Mouse (Mus musculus) megakaryocyte, embryonic 14.5 days (primary cell): ENCODE results near the gene Ralb. TPM values are rescaled to one million over a fixed set of nuclear protein-coding genes. Genes with fewer than 3 reads are reported as not detected.
A peak's percentile ranks its signal among the peaks of the same experiment; 100 is the strongest.

Source experiments
- H3K27me3 ChIP-seq: replicated peaks from 2 replicates; pipeline ENCODE3; 2012; ENCODE audit warnings: inconsistent platforms
- H3K36me3 ChIP-seq: replicated peaks from 2 replicates; pipeline ENCODE3; 2012; ENCODE audit warnings: low read length, inconsistent platforms, mixed read lengths
- H3K4me1 ChIP-seq: 2 replicates; pipeline ENCODE4 v1.6.1; 2012; ENCODE audit warnings: inconsistent platforms
- H3K4me3 ChIP-seq: replicated peaks from 2 replicates; pipeline ENCODE3; 2012; ENCODE audit warnings: moderate library complexity, mild to moderate bottlenecking, inconsistent platforms
- H3K9me3 ChIP-seq: 2 replicates; pipeline ENCODE4 v1.6.1; 2012; ENCODE audit warnings: inconsistent platforms
- FLI1 ChIP-seq: IDR thresholded peaks from 2 replicates; pipeline ENCODE4 v1.6.1; 2012; ENCODE audit warnings: low read length, inconsistent platforms, mixed read lengths
- GATA1 ChIP-seq: IDR thresholded peaks from 3 replicates; pipeline ENCODE4 v1.6.1; 2012; ENCODE audit warnings: mixed read lengths, low read length, inconsistent platforms, borderline replicate concordance
- polyA plus RNA-seq: library from polyadenylated mRNA; stranded (reverse); fragments of >175 nt; gene quantifications from 2 replicates; pipeline ENCODE4 v1.2.3, GENCODE M21; 2012; ENCODE audit warnings: low replicate concordance; ENCODE audit not compliant: insufficient read depth

The Ralb gene
- polyA plus RNA-seq, 1 experiment = 45.9 TPM

DNA sequence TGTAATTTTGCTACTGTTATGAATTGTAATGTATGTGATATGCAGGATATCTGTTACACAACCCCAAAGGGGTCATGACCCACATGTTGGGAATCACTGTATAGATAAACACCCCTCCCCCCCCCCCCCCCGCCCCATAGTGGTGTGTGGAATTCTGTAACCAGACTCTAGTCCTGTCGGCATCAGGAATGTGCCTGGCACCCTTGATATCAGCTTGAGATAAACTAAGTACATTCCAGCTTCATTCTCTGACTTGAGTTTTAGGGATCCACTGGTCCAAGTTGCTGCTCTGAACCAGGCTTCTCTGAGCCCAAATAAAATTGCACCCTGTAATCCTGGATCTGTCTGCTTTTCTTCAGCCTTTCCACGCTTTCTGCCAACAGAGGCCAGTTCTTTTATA is 37.0 kb upstream of the Ralb start:
- Histone ChIP-seq H3K36me3 (no peaks in the 10 kb centered on the region), H3K4me3 (no peak overlapping the region), H3K4me1 (peaks cover 6% of the 10 kb centered on the region), H3K9me3 (no peaks in the 10 kb centered on the region), H3K27me3 (peaks cover 28% of the 10 kb centered on the region)
- TF ChIP-seq GATA1 (no peak), FLI1 (no peak)

DNA sequence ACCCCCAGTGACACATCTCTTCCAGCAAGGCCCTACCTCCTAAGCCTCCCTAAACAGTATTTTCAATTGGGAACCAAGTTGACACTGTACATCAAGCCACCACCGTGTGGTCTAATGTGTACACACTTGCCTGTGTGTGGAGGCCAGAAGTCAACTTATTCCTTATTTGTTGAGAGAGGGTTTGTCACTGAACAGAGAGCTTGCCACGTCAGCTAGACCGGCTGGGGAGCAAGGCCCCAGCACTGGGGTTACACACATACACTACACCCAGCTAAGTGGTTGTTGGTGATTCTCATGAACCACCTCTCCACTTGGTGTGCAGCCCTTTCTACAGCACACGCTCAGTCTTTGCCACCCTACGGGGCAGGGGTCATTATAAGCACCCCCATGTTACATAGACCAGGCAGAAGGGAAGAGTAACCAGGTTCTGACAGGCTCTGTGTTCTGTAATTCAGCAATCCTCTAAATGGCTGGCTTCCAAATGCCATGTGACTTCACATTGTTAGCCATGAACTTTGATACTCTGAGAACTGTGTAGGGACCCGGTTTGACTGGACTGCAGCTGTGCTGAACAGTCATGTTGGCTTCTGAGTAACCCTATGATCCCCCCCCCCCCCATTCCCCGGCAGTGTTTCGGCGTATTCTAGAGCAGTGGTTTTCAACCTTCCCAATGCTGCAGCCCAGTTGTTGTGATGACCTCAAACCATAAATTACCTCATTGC is 36.4 kb upstream of the Ralb start:
- H3K27me3 ChIP-seq = peaks cover 26% of the 10 kb centered on the region
- no peak overlapping the region for H3K4me3 ChIP-seq
- peaks cover 6% of the 10 kb centered on the region for H3K4me1 ChIP-seq
- H3K36me3 ChIP-seq = no peaks in the 10 kb centered on the region
- TF ChIP-seq GATA1 (no peak), FLI1 (no peak)
- H3K9me3 ChIP-seq = no peaks in the 10 kb centered on the region

DNA sequence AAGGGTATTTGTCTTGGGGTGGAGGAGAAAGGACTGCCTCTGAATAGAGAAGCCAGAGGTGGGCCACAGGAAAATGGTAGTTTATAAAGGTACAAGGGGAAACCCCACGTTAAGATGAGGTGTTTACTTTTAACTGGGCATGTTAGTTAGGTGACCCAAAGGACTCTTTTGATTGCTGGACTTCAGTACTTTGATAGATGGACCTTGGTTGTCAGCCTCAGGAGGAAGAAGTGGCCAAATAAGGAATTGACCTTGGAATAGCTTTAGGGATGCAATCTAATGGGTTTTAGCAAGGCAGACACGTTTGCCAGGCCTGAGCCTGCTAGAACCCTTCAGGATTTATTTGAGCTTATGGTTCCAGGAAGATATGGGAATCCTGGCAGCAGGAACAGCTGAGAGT is 34.7 kb upstream of the Ralb start:
- Histone ChIP-seq H3K4me1 (no peaks in the 10 kb centered on the region; the same call in 1 of the 2 replicates), H3K27me3 (peaks cover 27% of the 10 kb centered on the region), H3K9me3 (0 out of 2 replicates have a peak, but pooled peaks cover 4% of the 10 kb centered on the region), H3K36me3 (no peaks in the 10 kb centered on the region), H3K4me3 (no peak overlapping the region)
- TF ChIP-seq FLI1 = no peak

DNA sequence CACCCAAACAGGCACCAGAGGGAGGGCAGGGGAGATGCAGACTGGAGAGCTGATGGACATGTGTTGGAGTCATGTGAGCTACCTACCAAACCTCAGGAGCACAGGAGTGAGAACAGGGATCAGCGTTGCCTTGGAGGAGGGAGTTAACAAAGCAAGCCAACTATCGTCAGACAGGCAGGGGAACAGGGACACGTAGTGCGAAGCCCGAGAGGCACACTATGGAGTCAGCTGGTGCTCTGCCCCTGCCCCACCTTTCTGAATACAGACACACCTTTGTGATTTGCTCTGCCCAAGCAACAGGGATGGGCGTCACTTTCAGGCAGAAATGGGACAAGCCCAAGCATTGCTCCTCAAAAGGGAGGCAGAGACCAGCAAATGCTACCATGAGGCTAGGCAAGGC is 33.1 kb upstream of the Ralb start:
- TF ChIP-seq FLI1 (no peak), GATA1 (no peak)
- no peaks in the 10 kb centered on the region for H3K36me3 ChIP-seq

DNA sequence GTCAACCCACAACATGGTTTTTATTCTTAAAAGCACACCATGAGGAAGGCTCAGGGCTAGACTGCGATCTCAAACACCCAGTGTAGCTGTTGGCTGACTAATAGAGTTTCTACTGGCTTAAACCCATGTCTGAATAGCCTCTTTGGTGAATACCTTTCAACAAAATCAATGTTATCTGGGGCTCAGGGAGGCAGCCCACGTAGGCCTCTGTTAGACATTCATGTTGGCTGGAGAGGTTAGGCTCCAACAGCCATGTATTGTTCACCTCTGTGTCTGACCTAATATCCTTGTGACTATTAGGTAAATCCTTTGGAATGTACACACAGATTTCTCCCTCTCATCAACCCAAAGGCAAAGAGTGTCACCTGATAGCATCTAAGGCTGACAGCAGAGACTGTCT is 31.5 kb upstream of the Ralb start:
- peaks cover 12% of the 10 kb centered on the region for H3K9me3 ChIP-seq
- peaks cover 27% of the 10 kb centered on the region for H3K27me3 ChIP-seq
- TF ChIP-seq GATA1 = no peak
- no peak for TF ChIP-seq FLI1
- no peak overlapping the region for H3K4me3 ChIP-seq
- peaks cover 10% of the 10 kb centered on the region; the same call in 1 of the 2 replicates for H3K4me1 ChIP-seq
- H3K36me3 ChIP-seq = no peaks in the 10 kb centered on the region

More for the DNA sequence above, 33.1 kb upstream of the Ralb start:
- Histone ChIP-seq H3K9me3 (peaks cover 12% of the 10 kb centered on the region), H3K4me1 (peaks cover 10% of the 10 kb centered on the region; the same call in 1 of the 2 replicates), H3K4me3 (no peak overlapping the region), H3K27me3 (peaks cover 26% of the 10 kb centered on the region)

DNA sequence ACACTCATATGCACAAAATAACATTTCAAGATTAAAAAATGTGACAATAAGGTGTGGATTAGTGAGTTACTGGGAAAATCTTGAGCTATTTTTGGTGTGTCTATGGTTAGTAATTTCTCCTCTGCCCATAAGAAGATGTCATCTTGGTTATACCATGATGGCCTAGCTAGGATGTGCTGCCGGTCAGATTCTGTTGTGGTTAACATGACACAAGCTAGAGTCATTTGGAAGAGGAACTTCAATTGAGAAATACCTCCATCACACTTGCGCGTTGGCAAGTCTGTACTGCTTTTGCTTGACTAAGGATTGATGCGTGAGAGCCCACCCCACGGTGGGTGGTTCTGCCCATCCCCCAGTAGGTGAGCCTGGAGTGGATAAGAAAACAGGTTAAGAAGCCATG is 29.7 kb upstream of the Ralb start:
- Histone ChIP-seq H3K27me3 (peaks cover 25% of the 10 kb centered on the region), H3K4me1 (peaks cover 10% of the 10 kb centered on the region; the same call in 1 of the 2 replicates), H3K36me3 (peaks cover 2% of the 10 kb centered on the region), H3K9me3 (peaks cover 18% of the 10 kb centered on the region), H3K4me3 (no peak overlapping the region)
- TF ChIP-seq FLI1 = no peak
- TF ChIP-seq GATA1 = no peak

DNA sequence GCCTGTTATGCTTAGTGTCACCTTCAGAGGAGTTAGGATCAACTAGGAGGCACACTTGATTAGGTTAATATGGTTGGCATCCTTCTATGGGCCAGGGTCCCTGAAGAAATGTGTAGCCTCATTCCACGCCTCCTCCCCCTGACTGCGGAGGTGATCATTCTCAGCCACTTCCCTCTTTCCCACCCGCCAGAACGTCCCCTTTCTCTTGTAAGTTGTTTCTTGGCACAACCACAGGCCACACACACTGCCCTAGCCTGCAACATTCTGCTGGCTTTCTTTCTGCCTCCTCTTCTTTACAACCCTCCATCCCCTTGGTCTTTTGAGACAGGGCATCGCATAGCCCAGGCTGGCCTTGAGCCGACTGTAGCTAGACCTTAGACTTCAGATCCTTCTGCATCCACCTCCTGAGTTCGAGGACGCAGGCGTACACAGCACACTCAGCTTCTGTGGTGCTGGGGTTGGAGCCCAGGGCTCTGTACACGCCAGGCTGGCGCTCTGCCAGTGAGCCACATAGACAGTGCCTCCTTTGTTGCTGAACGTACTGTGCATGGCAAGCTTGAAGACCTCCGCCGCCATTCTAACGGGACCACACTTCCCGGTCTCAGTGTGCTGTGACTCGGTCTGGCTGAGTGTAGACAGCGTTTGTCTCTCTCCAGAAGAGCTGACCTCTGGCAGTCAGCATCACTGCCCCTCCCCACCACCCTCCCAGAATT is 28.7 kb upstream of the Ralb start:
- TF ChIP-seq FLI1 (no peak), GATA1 (no peak)
- Histone ChIP-seq H3K9me3 (peaks cover 29% of the 10 kb centered on the region), H3K36me3 (peaks cover 13% of the 10 kb centered on the region), H3K27me3 (peaks cover 21% of the 10 kb centered on the region), H3K4me3 (no peak overlapping the region), H3K4me1 (peaks cover 10% of the 10 kb centered on the region; the same call in 1 of the 2 replicates)

DNA sequence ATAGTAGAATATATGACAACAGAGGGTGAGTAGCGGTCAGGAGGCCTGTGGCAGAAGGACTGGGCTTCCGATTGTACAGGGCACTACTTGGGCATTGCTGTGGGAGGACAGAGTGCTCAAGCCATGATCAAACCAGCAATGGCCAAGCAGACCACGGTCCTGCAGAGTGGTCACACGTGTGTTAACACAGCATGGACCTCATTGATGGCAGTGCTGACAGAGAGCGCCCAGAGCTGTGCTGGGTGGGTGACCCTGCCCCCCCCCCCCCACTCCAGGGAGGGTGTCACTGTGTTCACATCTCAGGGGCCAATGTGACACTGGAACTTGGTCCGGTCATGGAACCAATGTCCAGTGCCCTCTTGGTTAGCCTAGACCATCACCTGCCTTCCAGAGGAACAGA is 27.6 kb upstream of the Ralb start:
- peaks cover 14% of the 10 kb centered on the region for H3K27me3 ChIP-seq
- H3K9me3 ChIP-seq = peaks cover 35% of the 10 kb centered on the region
- TF ChIP-seq GATA1 (no peak), FLI1 (no peak)
- H3K4me1 ChIP-seq = peaks cover 10% of the 10 kb centered on the region; the same call in 1 of the 2 replicates
- peaks cover 24% of the 10 kb centered on the region for H3K36me3 ChIP-seq
- no peak overlapping the region for H3K4me3 ChIP-seq

DNA sequence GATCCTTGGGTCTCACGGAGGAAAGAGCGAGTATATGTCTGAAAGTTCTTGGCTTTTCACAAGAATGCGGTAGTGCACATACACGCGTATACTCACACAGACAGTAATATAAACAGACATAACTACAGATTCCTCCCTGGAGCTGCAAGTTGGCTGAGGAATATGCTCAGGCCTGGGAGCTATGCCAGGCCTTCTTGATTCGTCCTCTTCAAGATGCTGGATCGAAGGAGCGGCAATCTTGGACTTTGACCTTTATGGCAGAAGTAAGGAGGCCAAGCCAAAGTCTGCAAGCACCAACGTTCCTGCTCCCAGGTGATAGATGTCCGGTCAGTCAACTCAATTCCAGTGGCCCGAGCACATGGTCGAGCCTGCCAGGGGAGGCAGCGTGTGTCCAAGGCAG is 26.3 kb upstream of the Ralb start:
- Histone ChIP-seq H3K9me3 (peaks cover 40% of the 10 kb centered on the region), H3K4me1 (peaks cover 21% of the 10 kb centered on the region), H3K27me3 (peaks cover 14% of the 10 kb centered on the region), H3K36me3 (peaks cover 30% of the 10 kb centered on the region), H3K4me3 (no peak overlapping the region)
- no peak for TF ChIP-seq GATA1
- no peak for TF ChIP-seq FLI1

DNA sequence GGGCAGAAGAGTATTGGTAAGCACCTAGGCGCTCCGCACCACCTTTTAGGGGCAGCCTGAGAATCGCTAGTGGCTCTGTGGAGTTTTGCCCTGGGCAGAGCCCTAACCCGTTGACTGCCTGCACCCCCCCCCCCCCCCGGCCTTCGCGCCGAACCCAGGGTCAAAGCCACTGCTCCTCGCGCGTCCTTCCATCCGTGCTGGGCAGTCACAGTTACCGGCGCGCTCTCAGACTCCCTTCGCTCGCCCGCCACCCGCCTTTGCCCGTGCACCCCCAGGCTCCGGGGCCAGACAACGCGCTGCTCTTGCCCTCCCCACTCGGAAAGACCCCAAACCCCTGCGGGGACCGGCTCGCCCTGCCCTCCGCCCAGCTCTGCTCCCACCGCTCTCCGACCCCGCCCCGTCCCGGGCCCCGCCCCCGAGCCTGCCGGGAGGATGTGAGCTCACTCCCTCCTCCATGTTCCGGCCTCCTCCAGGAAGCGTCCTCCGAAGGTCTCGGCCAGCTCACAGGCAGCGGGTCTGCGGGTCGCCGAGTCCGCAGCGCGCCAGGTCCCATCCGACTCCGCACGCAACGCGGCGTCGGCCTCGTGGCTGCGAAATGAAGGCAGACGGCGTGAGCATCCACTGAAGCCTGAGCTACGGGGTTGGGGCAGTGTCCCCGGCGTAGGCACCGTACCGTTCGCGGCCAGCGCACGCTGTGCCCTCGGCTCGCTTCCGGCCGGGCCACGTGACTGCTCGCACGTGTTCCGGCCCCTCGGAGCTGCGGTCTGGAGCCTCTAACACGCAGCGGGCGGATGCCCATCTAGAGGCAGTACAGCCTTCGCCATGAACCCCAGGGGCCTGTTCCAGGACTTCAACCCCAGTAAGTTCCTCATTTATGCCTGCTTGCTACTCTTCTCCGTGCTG is 21.3 kb upstream of the Ralb start, which contains the start of gene Tmem185b:
Gene Tmem185b, plus strand, starts transcription at position 472 of the 903 bp plus-strand sequence.
- H3K27me3 ChIP-seq = peaks cover 16% of the 10 kb centered on the region
- H3K36me3 ChIP-seq = peaks cover 30% of the 10 kb centered on the region
- H3K4me3 ChIP-seq = peak within 1 kb of the TSS; percentile 96
- peaks cover 27% of the 10 kb centered on the region for H3K9me3 ChIP-seq
- peaks cover 43% of the 10 kb centered on the region for H3K4me1 ChIP-seq
- no peak for TF ChIP-seq GATA1
- peak; percentile 68; the same call in 1 of the 2 replicates for TF ChIP-seq FLI1
